Mouse (Mus musculus) spleen, adult 2 months (tissue): ENCODE results near the gene Hoxa13. TPM values are rescaled to one million over a fixed set of nuclear protein-coding genes. Genes with fewer than 3 reads are reported as not detected.

ENCODE experiments used
- DNase-seq, 2 experiments: peaks; one replicate each; pipeline versions ENCODE4 v3.0.0 to v3.0.0-alpha.2; 2012 to 2021; ENCODE audit warnings: low spot score in 2 of 2, low read depth in 1 of 2
- H3K27ac ChIP-seq: fragments of 200-500 bp; 2 replicates; pipeline ENCODE4 v1.5.1; 2012; ENCODE audit warnings: low read length, inconsistent platforms; ENCODE audit not compliant: insufficient read depth
- H3K27me3 ChIP-seq: fragments of 200-500 bp; 2 replicates; pipeline ENCODE4 v1.6.1; 2012; ENCODE audit warnings: mild to moderate bottlenecking, moderate library complexity, low read length, inconsistent platforms; ENCODE audit not compliant: control insufficient read depth, insufficient read depth
- H3K36me3 ChIP-seq: fragments of 200-500 bp; 2 replicates; pipeline ENCODE4 v1.6.1; 2012; ENCODE audit warnings: mild to moderate bottlenecking, low read length, inconsistent platforms; ENCODE audit not compliant: control insufficient read depth, insufficient read depth
- H3K4me1 ChIP-seq: fragments of 200-500 bp; 2 replicates; pipeline ENCODE4 v1.6.1; 2011; ENCODE audit warnings: inconsistent platforms; ENCODE audit not compliant: control insufficient read depth, insufficient read depth, insufficient read length
- H3K4me3 ChIP-seq: fragments of 200-500 bp; 2 replicates; pipeline ENCODE4 v1.5.1; 2011; ENCODE audit warnings: mild to moderate bottlenecking, inconsistent platforms; ENCODE audit not compliant: insufficient read depth, insufficient read length; ENCODE audit errors: extremely low read depth
- CTCF ChIP-seq: fragments of 200-500 bp; IDR thresholded peaks from 2 replicates; pipeline ENCODE4 v1.5.1; 2011; ENCODE audit warnings: mild to moderate bottlenecking, inconsistent platforms; ENCODE audit not compliant: insufficient read depth, insufficient read length, insufficient replicate concordance; ENCODE audit errors: extremely low read depth
- POLR2A ChIP-seq: fragments of 200-500 bp; IDR thresholded peaks from 2 replicates; pipeline ENCODE4 v1.6.1; 2011; ENCODE audit warnings: low read depth, low read length, inconsistent platforms
- WGBS: fragments of 180-500 bp; shearing (Covaris S2); methylation state at CpG from one replicate; pipeline ENCODE4 v1.1.7; 2018; 5-methylcytosine and 5-hydroxymethylcytosine counted together
- polyA plus RNA-seq: library from polyadenylated mRNA; depleted of rRNA; stranded (reverse); fragments of >200 nt; gene quantifications from 2 replicates; pipeline ENCODE4 v1.2.3, GENCODE M21; 2012

The Hoxa13 gene
- polyA plus RNA-seq, 1 experiment: not detected

DNA sequence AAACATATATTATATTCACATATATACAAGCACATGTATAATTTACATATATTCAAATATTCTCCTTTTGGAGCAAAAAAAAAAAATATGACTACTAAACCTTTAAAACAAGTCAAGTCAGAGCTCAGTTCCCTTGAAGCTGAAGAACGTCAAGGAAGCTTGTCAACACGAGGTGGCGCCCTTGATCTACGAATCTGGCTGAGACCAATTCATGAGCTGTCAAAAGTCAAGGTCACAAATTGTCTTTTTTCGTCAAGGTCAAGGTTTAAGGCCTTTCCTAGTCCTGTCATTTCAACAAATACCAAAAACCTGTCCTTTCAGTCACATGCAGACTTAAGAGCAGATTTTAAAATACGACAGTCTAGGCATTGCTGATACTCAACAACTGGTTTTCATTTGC lies 3.7 kb downstream of the Hoxa13 start:
- TF ChIP-seq CTCF: peak; percentile 77; the same call in 1 of the 2 replicates
- TF ChIP-seq POLR2A: no peak
- Histone ChIP-seq H3K27me3 (peaks cover 46% of the 10 kb centered on the region), H3K4me1 (peaks cover 4% of the 10 kb centered on the region), H3K4me3 (no peak overlapping the region), H3K36me3 (no peaks in the 10 kb centered on the region), H3K27ac (no peak overlapping the region)
- under 1% methylated on average over 6 of the region's 6 CpGs for WGBS
- DNase-seq: peak; percentile 64 to 76

DNA sequence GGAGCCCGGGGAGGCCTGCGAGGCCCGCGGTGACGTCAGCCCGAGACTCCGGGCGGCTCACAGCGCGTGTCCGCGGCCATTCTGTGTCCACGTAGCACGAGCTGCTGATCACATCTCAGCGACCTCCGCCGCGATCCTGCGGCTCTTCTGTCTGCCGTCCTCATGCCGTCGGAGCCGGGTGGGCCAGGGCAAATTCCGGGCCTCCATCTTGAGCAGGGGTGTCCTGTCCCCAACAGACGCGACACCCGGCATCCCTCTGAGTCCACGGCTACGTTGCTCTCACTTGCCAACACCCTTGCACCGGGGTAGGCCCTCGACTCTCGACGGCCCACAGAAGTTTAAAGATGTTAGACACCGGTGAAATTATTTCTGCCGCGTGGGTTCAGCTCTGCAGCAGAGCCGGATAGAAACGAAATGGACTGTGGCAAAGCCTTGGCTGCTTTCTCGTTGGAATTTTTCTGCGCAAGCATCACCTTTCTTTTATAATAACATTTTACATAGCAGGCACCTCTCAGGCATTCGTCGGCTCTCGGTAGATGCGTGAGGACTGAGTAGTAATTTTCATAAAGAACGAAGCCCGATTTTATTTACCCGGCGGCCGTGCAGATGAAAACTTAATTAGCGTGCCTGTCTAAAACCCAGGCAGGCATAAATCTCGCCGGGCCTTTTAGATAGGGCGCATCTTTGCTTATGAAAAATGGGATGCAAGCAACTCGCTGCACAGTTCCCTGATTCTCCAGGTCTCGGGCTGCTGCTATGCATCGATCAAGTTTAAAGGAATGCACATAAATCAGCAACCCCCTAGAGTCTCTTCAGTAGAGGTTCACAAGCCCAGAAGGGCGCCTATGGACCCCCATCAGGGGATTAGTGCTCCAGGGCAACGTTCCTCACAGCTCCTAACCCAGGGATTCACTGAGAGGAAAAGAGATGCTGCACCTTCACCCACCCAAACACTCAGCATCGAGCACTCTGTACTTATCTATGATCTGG lies 6.9 kb downstream of the Hoxa13 start:
- Histone ChIP-seq H3K27me3 (peaks cover 41% of the 10 kb centered on the region), H3K4me3 (no peak overlapping the region), H3K27ac (no peak overlapping the region), H3K4me1 (peaks cover 5% of the 10 kb centered on the region), H3K36me3 (no peaks in the 10 kb centered on the region)
- TF ChIP-seq CTCF (no peak), POLR2A (no peak)
- DNase-seq: no peak
- WGBS: 4% methylated on average over 59 of the region's 59 CpGs

DNA sequence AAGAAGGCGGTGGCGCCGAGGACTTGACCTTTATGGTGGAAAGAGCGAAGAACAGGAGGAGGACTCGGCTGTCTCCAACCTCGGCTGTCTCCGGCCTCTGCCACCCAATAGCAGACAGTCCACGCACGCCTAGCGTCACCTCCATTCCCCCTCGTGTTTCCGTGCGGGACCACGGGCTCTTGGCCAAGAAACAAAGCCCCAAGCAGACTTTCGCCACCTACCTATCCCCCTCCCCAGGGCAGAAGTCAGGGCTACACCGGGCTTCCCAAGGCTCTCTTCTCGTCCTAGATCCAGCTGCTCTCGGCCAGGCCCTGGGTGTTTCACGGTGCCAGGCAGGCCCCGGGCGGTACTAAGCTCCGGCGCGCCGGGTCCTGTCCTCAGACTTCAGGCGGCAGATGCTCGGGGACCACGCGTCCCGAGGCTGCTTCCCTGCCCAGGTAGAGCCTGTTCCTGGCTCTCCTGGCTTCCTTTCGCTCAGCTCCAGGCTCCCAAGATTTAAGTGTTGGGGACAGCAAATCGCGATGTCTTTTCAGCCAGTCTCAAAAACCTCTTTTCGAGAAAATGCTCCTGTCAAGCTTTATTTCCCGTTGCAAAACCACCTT lies 7.8 kb downstream of the Hoxa13 start:
- TF ChIP-seq CTCF: no peak
- no peak overlapping the region for H3K4me3 ChIP-seq
- H3K36me3 ChIP-seq: no peaks in the 10 kb centered on the region
- H3K4me1 ChIP-seq: peaks cover 5% of the 10 kb centered on the region
- DNase-seq: no peak
- 5% methylated on average over 35 of the region's 35 CpGs for WGBS
- no peak overlapping the region for H3K27ac ChIP-seq
- peaks cover 46% of the 10 kb centered on the region for H3K27me3 ChIP-seq

DNA sequence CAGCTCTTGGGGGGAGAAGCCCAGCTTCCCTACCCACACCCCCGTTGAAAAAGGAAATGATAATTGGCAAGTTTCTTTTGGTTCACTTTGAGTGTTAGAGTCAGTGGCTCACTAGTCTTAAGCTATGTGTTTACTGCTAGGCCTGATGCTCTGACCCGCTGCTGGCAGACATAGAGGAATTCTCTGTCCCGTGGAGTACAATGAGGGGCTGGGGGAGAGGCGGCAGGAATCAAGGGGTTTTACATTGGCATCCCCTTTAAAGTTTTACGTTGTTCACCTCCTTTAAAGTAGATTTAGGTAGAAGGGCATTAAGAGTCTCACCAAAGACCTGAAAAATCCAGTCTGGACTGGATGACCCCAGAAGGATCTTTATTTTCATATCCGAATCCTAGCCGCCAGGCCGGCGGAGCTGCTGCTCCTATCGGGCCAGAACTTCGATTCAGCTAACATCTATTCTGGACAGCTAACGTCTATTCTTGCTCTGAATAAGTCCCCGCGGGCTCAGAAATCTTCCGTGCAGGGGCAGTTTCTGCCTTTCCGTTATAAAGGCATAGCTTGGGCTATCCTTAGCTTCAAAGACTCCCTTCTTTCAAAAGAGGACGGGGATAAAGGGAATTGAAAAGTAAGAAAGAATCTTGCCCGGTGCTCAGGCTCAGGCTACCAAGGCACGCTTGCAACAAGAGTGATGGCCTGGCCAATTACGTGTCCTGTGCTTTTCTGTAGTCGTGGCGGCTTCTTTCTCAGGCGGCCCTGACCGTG lies 8.5 kb downstream of the Hoxa13 start:
- TF ChIP-seq CTCF: no peak
- TF ChIP-seq POLR2A: no peak
- Histone ChIP-seq H3K4me1 (peaks cover 5% of the 10 kb centered on the region), H3K4me3 (no peak overlapping the region), H3K36me3 (no peaks in the 10 kb centered on the region), H3K27ac (no peak overlapping the region), H3K27me3 (peaks cover 48% of the 10 kb centered on the region)
- no peak for DNase-seq
- 11% methylated on average over 24 of the region's 24 CpGs for WGBS

DNA sequence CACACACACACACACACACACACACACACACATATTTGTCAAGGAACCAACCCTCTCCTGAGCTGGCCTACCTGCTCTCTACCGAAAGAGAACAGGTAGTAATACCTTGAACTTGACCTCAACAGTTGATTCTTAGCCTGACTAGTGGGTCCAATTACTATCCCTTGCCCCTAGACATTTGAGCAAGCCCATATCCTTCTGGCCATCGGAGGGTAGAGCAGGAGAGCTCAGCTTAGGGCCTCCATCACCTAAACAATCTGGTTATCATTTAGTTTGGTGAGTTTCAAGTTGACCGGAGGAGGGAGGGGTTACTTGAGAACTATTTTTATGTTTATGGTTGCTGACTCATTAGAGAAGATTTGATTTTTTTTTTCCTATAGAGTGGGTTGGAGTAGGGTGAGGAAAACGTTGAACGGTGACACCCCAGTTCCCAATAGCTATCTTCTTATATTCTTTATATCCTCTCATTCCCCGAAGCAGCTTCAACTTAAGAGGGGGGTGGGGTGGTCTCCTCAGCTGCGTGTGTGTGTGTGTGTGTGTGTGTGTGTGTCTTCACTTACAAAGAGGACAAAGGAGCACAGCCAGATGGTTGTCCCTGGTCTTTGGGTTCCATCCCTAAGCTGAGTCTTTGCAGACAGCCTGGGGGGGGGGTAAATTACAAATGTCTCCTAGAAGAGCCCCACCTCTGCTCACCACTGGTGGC lies 9.4 kb downstream of the Hoxa13 start:
- Histone ChIP-seq H3K36me3 (no peaks in the 10 kb centered on the region), H3K27me3 (peaks cover 56% of the 10 kb centered on the region), H3K4me3 (no peak overlapping the region), H3K27ac (no peak overlapping the region), H3K4me1 (peaks cover 7% of the 10 kb centered on the region)
- no peak for DNase-seq
- WGBS: 7% methylated on average over 7 of the region's 7 CpGs
- TF ChIP-seq POLR2A: no peak
- TF ChIP-seq CTCF: no peak

DNA sequence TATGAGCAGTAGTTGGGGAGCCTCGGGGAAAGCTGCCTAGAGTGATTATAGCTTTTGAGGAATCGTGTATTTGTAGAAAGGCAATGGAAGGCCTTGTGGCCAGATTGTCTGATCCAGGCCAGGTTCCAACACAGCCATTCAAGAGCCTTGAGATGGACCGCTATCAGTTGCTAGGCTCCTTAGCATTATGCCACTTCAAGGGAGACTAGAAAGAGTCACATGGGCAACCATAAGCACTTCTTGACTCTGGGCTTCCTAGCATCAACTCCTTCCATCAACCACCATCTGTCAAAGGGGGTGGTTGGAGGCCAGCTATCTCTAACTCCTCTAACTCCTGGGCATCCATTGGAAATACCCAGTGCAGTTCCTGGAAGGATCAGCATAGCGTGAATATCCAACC lies 10.9 kb downstream of the Hoxa13 start:
- no peak overlapping the region for H3K27ac ChIP-seq
- TF ChIP-seq POLR2A: no peak
- no peak for TF ChIP-seq CTCF
- 15% methylated on average over 4 of the region's 4 CpGs for WGBS
- H3K27me3 ChIP-seq: peaks cover 70% of the 10 kb centered on the region
- H3K36me3 ChIP-seq: no peaks in the 10 kb centered on the region
- DNase-seq: no peak
- no peak overlapping the region for H3K4me3 ChIP-seq
- peaks cover 14% of the 10 kb centered on the region for H3K4me1 ChIP-seq
